Mouse (Mus musculus): ENCODE data around the gene Celsr2.

Gene Celsr2

GRCm38 (mm10) chr3:108414857-108415830 lies at the start of gene Celsr2:
Gene Celsr2 (minus strand): TSS chr3:108415552.
- no peak for DNase-seq (ENCODE audit: low spot score)

DNA sequence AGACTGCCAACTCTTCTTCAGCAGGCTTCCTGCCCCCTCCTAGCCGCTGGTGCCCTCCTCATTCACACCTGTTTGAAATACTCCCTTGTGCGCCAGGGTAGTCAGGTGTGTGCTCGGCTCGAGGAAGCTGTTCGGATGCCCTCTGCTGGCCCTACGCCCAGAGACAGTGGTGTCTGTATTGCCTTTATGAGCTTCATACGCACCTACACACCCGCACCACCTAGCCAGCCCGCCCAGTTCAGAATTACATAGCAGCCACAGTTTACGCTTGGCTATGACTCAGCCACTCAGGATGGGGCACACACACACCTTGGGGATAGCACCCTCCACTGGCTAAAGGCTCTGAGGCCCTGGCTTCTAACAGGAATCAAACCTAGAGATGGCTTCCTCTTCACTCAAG lies 43.5 kb upstream of the Celsr2 start:
- DNase-seq (ENCODE audit: low spot score), result no peak

DNA sequence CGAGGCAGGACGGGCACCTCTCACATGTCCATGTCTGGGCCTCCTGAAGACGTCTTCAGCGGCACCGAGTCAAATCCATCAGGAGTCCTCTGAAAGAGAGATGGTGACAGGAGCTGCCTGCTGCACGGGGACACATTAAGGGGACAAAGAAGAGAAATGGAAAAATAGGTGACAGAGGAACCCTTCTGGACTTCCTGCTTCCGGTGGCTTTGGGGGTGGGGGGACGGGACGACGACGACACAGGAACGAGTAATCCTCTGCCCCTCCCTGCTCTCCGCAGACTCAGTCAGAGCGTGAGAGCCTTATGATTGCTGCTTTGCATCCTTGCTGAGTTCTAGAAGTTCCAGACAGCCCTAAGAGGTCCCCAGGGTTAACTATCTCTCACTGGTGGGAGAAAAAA lies 43.0 kb upstream of the Celsr2 start:
- DNase-seq (ENCODE audit: low spot score), result no peak

GRCm38 (mm10) chr3:108454172-108454571 lies 38.8 kb upstream of the Celsr2 start:
- DNase-seq (ENCODE audit: low spot score), result no peak

DNA sequence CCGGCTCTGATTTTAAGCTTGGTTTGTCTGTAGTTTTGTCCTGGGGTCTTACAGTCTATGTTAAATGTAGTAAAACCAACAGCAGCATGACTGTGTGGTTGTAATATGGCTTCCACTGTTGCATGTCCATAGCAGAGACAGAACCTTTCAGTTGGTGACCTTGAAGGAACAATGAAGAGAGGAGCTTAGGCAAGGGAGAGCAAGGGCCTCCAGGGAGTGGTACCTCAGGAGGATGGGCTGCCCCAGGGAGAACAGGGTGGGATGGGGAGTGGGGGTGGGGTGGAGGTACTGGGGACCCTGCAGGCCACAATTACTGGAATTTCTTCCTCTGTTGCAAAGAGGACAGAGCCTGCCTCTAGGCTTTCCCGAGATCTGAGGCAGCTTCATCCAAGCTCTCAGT lies 36.6 kb upstream of the Celsr2 start:
- no peak for DNase-seq (ENCODE audit: low spot score)

GRCm38 (mm10) chr3:108445366-108445705 lies 30.0 kb upstream of the Celsr2 start:
- no peak for DNase-seq (ENCODE audit: low spot score)

- DNase-seq (ENCODE audit: low spot score), result peak; percentile 90
These were observed 29.5 kb upstream of the Celsr2 start, which contains the start of gene Sars for GRCm38 (mm10) chr3:108444698-108445365. Gene Sars (minus strand): TSS chr3:108445209.

DNA sequence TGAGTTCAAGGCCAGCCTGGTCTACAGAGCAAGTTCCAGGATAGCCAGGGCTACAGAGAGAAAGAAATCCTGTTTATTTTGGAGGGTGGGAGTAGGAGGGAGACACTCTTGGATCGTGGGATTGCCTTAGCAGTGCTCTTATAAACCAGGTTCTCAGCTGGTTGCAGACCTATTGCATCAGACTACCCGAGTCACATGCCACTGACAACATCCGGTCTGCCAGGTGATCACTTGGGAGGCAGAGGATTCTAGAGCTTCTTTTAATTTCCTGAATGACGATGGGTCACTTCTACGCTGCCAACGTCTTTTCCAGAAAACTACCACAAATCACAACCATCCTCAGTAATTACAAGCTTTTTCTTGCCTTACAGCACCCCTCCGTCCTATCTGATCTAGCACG lies 28.7 kb upstream of the Celsr2 start:
- DNase-seq (ENCODE audit: low spot score), result peak; percentile 83

- no peak for DNase-seq (ENCODE audit: low spot score)
These were observed 21.0 kb upstream of the Celsr2 start for GRCm38 (mm10) chr3:108436380-108436714.

DNA sequence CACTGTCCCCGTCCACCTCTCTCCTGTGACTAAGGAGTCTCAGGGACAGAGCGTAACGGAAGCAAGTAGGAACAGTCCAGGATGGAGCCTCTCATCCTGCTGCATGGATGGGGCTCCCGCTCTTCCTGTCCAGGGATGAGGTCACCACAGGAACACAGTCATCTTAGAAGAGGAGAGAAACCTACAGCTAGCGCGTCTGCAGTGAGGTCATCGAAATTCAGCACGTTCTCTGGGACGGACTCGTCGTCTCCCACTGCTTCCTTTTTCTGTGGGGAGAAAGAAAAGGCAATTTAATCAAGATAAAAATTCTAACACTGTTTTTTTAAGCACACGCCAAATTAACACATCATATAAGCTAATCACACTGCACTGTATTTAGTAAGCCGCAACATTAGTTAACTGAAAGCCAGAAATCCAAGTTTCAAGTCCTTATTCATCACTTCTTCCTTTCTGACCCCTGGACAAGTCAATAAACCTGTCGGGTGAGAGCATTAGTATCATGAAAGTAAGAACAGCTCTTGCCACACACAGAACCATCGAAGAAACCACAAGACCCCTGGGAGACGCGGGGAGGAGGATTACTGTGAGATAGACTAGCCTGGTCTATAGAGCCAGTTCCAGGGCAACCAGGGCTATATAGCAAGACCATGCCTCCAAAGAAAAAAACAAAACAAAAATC lies 20.5 kb upstream of the Celsr2 start:
- no peak for DNase-seq (ENCODE audit: low spot score)

DNA sequence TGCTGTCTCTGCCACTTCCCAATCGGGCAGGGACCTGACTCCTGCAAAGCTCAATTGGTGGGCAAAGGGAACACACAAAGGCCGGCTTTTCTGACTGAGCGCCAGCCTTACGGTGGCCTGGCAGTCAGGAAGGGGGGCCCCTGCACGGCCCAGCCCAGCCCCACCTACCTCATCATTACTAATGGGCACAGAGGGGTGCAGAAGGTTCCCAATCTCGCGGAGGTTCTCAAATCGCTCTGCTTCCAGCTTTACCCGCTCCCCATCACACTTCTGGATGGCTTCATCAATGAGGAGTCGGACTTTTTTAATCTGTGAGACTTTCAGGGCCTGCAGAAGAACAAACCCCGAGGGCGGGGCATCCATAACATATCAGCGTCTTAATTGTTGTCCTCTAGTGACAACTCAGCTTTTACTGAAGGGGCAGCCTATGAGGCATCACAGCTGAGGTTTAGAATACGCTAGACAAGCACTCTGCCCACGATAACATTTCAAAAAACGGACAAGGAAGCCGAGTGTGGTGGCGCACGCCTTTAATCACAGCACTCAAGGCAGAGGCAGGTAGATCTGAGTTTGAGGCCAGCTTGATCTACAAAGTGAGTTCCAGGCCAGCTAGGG lies 18.6 kb upstream of the Celsr2 start:
- DNase-seq (ENCODE audit: low spot score), result no peak

GRCm38 (mm10) chr3:108433188-108433880 lies 18.0 kb upstream of the Celsr2 start:
- DNase-seq (ENCODE audit: low spot score), result no peak

GRCm38 (mm10) chr3:108432542-108433187 lies 17.3 kb upstream of the Celsr2 start:
- DNase-seq (ENCODE audit: low spot score), result no peak

DNA sequence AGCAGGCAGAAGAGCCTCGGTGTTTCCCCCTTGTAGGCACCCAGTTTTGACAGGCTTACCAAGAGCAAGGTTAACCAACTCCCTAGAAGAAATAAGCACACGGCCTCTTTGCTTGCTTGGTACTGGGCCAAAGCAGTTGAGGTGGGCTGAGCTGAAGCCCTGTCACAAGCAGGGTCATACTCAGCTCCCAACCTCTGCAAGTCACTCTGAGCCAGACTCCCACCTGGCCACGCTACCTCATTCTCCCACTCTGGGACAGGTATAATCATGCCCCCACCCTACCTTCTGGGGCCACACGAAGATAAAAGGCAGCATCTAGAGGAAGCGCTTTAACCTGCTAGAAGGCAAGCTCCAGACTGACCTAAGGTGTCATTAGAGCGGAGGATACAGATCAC lies 10.3 kb upstream of the Celsr2 start:
- DNase-seq (ENCODE audit: low spot score), result no peak

- DNase-seq (ENCODE audit: low spot score), result no peak
These were observed 9.7 kb upstream of the Celsr2 start for GRCm38 (mm10) chr3:108424944-108425623.

- no peak for DNase-seq (ENCODE audit: low spot score)
These were observed 8.8 kb upstream of the Celsr2 start for GRCm38 (mm10) chr3:108423844-108424801.

DNA sequence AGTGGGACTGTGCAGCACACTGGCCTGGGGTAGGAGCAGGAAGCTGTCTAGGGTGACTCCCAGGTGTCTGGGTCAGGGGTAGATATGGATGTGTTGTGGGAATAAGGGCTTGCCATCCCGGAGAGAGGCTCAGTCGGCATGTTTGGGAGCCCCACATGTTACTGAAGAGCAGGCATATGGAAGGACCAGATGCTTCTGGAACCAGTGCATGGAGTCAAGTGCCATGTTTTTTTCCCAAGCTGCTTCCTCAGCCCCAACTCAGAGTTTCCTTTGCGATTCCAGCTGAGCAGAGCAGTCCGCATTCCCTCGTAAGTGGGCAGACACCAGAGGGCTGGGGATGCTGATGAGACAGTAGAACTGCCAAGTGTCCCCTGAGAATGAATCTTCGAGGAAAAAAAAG lies 7.7 kb upstream of the Celsr2 start:
- DNase-seq (ENCODE audit: low spot score), result no peak

- DNase-seq (ENCODE audit: low spot score), result peak; percentile 60
These were observed 475 bp upstream of the Celsr2 start for GRCm38 (mm10) chr3:108415831-108416223.

GRCm38 (mm10) chr3:108413634-108414360 lies 1.6 kb downstream of the Celsr2 start:
- DNase-seq (ENCODE audit: low spot score), result no peak

All from c-Kit-positive CD71-positive TER-119-positive erythroid progenitor cells, embryonic 14.5 days (primary cell).